Mouse (Mus musculus) kidney, embryonic 16.5 days (tissue): Measurements from ENCODE around the gene Twf2. TPM values are rescaled to one million over a fixed set of nuclear protein-coding genes. Genes with fewer than 3 reads are reported as not detected.

Experiments used
- ATAC-seq: fragments of 200-750 bp; cut with Nextera tagmentation; 2 replicates; pipeline ENCODE4 v1.8.0; 2017; ENCODE audit warnings: moderate TSS enrichment; ENCODE audit not compliant: low FRiP score, low TSS enrichment
- H3K27ac ChIP-seq: fragments of 300-500 bp; sonication (generic); 2 replicates; pipeline ENCODE4 v1.5.1; 2014; ENCODE audit warnings: low read length
- H3K27me3 ChIP-seq: fragments of 300-500 bp; sonication (generic); 2 replicates; pipeline ENCODE4 v1.6.1; 2014; ENCODE audit warnings: low read length, control low read depth, mixed read lengths; ENCODE audit not compliant: insufficient read depth
- H3K36me3 ChIP-seq: fragments of 300-500 bp; sonication (generic); 2 replicates; pipeline ENCODE4 v1.6.1; 2014; ENCODE audit warnings: low read length, control low read depth, mixed read lengths; ENCODE audit not compliant: insufficient read depth
- H3K4me1 ChIP-seq: fragments of 300-500 bp; sonication (generic); 2 replicates; pipeline ENCODE4 v1.6.1; 2014; ENCODE audit warnings: low read length, control low read depth, mixed read lengths; ENCODE audit not compliant: insufficient read depth
- H3K4me2 ChIP-seq: fragments of 300-500 bp; sonication (generic); replicated peaks from 2 replicates; pipeline ENCODE4 v1.6.1; 2014; ENCODE audit warnings: low read depth, low read length
- H3K4me3 ChIP-seq: fragments of 300-500 bp; sonication (generic); 2 replicates; pipeline ENCODE4 v1.5.1; 2014; ENCODE audit warnings: mild to moderate bottlenecking, low read length
- H3K9ac ChIP-seq: fragments of 300-500 bp; sonication (generic); replicated peaks from 2 replicates; pipeline ENCODE4 v1.6.1; 2014; ENCODE audit warnings: low read length
- H3K9me3 ChIP-seq: fragments of 300-500 bp; sonication (generic); 2 replicates; pipeline ENCODE4 v1.6.1; 2016; ENCODE audit warnings: low read length, control low read depth
- WGBS: fragments of 180-500 bp; shearing (Covaris S2); extraction: QIAGEN DNeasy Blood & Tissue Kit; methylation state at CpG from one replicate; pipeline ENCODE4 v1.1.7; 2014; 5-methylcytosine and 5-hydroxymethylcytosine counted together
- polyA plus RNA-seq: library from polyadenylated mRNA; unstranded; fragments of >200 nt; fragmentation: Nextera tagmentation; extraction: Ambion mirVana; gene quantifications from 2 replicates; pipeline ENCODE4 v1.2.1, GENCODE M21; 2015

The Twf2 gene
- polyA plus RNA-seq, 1 experiment from 2014 or later: 72.7 TPM

DNA sequence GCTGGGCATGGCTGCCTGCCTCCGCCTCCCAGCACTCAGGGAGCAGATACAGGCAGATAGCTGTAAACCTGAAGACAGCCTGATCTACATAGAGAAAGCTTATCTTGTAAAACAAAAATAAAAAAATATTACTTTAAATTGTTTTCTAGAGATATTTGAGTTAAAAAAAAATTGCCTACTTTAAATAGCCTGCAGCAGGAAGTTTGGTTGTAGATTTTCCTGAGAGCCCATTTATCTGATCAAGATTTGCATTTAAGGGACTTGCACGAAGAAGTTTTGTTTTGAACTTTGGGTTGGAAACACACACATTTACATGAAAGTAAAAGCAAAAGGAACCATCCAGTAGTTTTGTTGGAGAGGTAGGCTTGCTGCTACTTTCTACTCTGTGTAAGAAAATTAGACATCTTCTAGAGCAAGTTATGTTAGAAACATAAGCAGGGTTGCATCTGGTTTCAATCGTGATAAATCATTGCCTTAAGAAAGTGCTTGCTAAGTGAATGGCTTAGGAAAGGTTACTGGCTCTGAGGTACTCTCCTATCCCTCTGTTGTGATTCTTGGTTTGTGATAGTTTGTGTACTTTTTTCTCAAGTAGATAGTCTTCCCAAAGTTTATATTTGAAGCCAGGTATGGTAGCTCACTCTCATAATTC is 27.2 kb upstream of the Twf2 start:
- WGBS: 53% methylated on average over 3 of the region's 3 CpGs
- H3K4me1 ChIP-seq: peaks cover 36% of the 10 kb centered on the region
- no peak overlapping the region for H3K4me3 ChIP-seq
- no peak overlapping the region for H3K27ac ChIP-seq
- no peak overlapping the region for H3K9ac ChIP-seq
- no peaks in the 10 kb centered on the region for H3K27me3 ChIP-seq
- H3K36me3 ChIP-seq: peaks cover 24% of the 10 kb centered on the region
- H3K4me2 ChIP-seq: no peak overlapping the region
- ATAC-seq: no peak
- no peaks in the 10 kb centered on the region for H3K9me3 ChIP-seq

DNA sequence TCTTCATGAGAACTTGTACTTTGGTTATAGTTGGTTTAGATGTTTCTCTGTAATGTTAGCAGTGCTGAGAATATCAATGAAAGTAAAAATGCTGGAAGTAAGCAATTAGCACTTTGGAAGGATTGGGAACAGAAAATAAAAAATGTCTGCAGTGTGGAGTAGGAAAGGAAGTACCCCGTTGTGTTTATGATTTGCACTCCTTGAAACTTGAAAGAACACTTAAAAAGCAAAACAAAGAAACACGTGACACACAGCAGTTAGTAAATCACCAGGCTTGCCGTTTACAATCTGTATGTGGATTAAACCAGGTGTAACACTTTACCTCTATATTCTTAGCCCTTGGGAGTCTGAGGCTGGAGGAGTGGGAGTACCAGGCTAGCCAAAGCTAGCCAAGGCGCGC is 26.1 kb upstream of the Twf2 start:
- peaks cover 36% of the 10 kb centered on the region for H3K4me1 ChIP-seq
- H3K4me2 ChIP-seq: no peak overlapping the region
- no peak overlapping the region for H3K9ac ChIP-seq
- no peak overlapping the region for H3K27ac ChIP-seq
- no peaks in the 10 kb centered on the region for H3K9me3 ChIP-seq
- H3K36me3 ChIP-seq: peaks cover 35% of the 10 kb centered on the region
- H3K4me3 ChIP-seq: no peak overlapping the region
- H3K27me3 ChIP-seq: no peaks in the 10 kb centered on the region
- 61% methylated on average over 5 of the region's 5 CpGs for WGBS
- ATAC-seq: no peak

GRCm38 (mm10) chr9:106177799-106178198 is 25.1 kb upstream of the Twf2 start:
- WGBS: 84% methylated on average over 6 of the region's 6 CpGs
- no peaks in the 10 kb centered on the region for H3K9me3 ChIP-seq
- no peaks in the 10 kb centered on the region for H3K27me3 ChIP-seq
- no peak overlapping the region for H3K27ac ChIP-seq
- H3K4me1 ChIP-seq: peaks cover 35% of the 10 kb centered on the region
- no peak overlapping the region for H3K9ac ChIP-seq
- no peak overlapping the region for H3K4me3 ChIP-seq
- H3K36me3 ChIP-seq: peaks cover 45% of the 10 kb centered on the region
- no peak for ATAC-seq
- H3K4me2 ChIP-seq: no peak overlapping the region

- no peak overlapping the region for H3K4me2 ChIP-seq
- peaks cover 58% of the 10 kb centered on the region for H3K36me3 ChIP-seq
- no peak overlapping the region for H3K9ac ChIP-seq
- WGBS: 86% methylated on average over 2 of the region's 2 CpGs
- H3K27ac ChIP-seq: no peak overlapping the region
- no peaks in the 10 kb centered on the region for H3K9me3 ChIP-seq
- no peak for ATAC-seq
- H3K4me3 ChIP-seq: no peak overlapping the region
- no peaks in the 10 kb centered on the region for H3K27me3 ChIP-seq
- peaks cover 21% of the 10 kb centered on the region for H3K4me1 ChIP-seq
These were observed 23.5 kb upstream of the Twf2 start for GRCm38 (mm10) chr9:106179454-106179853.

DNA sequence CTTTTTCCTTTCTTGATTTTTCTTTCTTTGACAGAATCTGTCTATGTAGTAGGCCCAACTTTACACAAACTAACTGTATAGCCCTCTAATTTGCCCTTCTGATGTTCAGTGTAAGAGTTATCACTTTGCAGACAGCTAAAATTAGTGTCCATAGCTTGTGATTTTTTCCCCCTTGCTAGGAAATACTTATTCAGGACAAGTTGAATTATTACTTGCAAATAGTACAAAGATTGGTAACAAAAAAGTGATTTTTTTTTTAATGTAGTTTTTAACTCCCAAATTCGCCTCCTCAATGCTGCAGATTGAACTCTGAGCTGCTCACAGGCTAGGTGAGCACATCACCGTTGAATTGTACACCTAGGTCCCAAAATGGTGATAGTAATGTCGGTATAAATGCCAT is 22.9 kb upstream of the Twf2 start:
- no peaks in the 10 kb centered on the region for H3K9me3 ChIP-seq
- ATAC-seq: no peak
- H3K4me2 ChIP-seq: no peak overlapping the region
- peaks cover 63% of the 10 kb centered on the region for H3K36me3 ChIP-seq
- no peaks in the 10 kb centered on the region for H3K27me3 ChIP-seq
- 94% methylated on average over 3 of the region's 3 CpGs for WGBS
- H3K4me1 ChIP-seq: peaks cover 16% of the 10 kb centered on the region
- H3K4me3 ChIP-seq: no peak overlapping the region
- no peak overlapping the region for H3K27ac ChIP-seq
- H3K9ac ChIP-seq: no peak overlapping the region

DNA sequence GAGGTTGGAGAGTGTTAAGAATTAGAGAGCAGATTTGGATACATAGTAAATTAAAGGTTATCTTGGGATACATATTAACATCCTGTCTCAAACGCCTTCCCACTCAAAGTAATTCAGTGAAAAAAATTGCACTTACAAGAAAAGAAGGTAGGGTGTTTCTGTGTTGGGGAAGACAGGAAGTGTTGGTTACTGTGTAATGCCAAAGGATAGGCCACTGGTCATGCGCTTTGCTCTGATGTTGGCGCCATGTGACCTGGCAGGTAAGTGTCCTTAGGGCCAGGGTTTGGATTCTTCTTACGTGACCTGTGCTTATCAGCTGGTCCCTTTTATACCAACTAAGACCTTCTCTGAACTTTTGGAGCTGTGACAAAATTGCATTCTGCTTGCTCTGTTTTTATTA is 20.8 kb upstream of the Twf2 start:
- Histone ChIP-seq H3K4me3 (no peak overlapping the region), H3K4me2 (no peak overlapping the region), H3K9me3 (no peaks in the 10 kb centered on the region), H3K4me1 (no peaks in the 10 kb centered on the region), H3K27ac (no peak overlapping the region), H3K36me3 (peaks cover 75% of the 10 kb centered on the region), H3K27me3 (no peaks in the 10 kb centered on the region), H3K9ac (no peak overlapping the region)
- ATAC-seq: no peak
- WGBS: 90% methylated on average over 4 of the region's 4 CpGs

DNA sequence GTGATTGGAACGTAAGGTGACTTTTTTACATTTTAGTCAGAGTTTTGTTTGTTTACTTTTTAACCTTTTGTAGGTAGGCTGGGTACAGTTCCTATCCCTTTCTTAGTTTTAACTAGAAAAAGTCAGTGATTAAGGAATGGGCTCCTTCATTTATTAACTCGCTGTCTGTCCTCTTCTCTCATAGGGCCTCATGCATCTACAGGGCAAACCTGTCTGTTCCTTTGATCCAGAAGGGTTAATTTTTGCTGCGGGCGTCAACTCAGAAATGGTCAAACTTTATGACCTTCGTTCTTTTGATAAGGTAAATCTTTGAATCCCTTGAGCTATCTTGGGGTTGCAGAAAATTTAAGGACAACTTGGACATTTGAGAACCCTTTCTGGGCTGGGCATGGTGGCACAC is 18.9 kb upstream of the Twf2 start:
- Histone ChIP-seq H3K27me3 (no peaks in the 10 kb centered on the region), H3K27ac (no peak overlapping the region), H3K4me2 (no peak overlapping the region), H3K9ac (no peak overlapping the region), H3K4me1 (no peaks in the 10 kb centered on the region), H3K4me3 (no peak overlapping the region), H3K36me3 (peaks cover 81% of the 10 kb centered on the region), H3K9me3 (no peaks in the 10 kb centered on the region)
- ATAC-seq: no peak
- 85% methylated on average over 5 of the region's 5 CpGs for WGBS

- ATAC-seq: no peak
- Histone ChIP-seq H3K4me3 (no peak overlapping the region), H3K27ac (no peak overlapping the region), H3K4me1 (no peaks in the 10 kb centered on the region), H3K4me2 (no peak overlapping the region), H3K9me3 (no peaks in the 10 kb centered on the region), H3K36me3 (peaks cover 69% of the 10 kb centered on the region), H3K27me3 (no peaks in the 10 kb centered on the region), H3K9ac (no peak overlapping the region)
- 91% methylated on average over 1 of the region's 1 CpGs for WGBS
These were observed 11.6 kb upstream of the Twf2 start for GRCm38 (mm10) chr9:106191355-106191754.

- WGBS: 85% methylated on average over 8 of the region's 8 CpGs
- Histone ChIP-seq H3K4me3 (no peak overlapping the region), H3K27me3 (no peaks in the 10 kb centered on the region), H3K9me3 (no peaks in the 10 kb centered on the region), H3K27ac (no peak overlapping the region), H3K4me2 (no peak overlapping the region), H3K4me1 (no peaks in the 10 kb centered on the region), H3K36me3 (peaks cover 67% of the 10 kb centered on the region), H3K9ac (no peak overlapping the region)
- no peak for ATAC-seq
These were observed 10.9 kb upstream of the Twf2 start for GRCm38 (mm10) chr9:106192024-106192423.

GRCm38 (mm10) chr9:106192998-106193397 is 9.9 kb upstream of the Twf2 start:
- no peaks in the 10 kb centered on the region for H3K9me3 ChIP-seq
- no peak overlapping the region for H3K4me2 ChIP-seq
- H3K4me1 ChIP-seq: peaks cover 5% of the 10 kb centered on the region
- no peak overlapping the region for H3K9ac ChIP-seq
- 96% methylated on average over 1 of the region's 1 CpGs for whole genome bisulfite sequencing
- peaks cover 58% of the 10 kb centered on the region for H3K36me3 ChIP-seq
- no peaks in the 10 kb centered on the region for H3K27me3 ChIP-seq
- H3K27ac ChIP-seq: no peak overlapping the region
- ATAC-seq: no peak
- no peak overlapping the region for H3K4me3 ChIP-seq
